Mouse (Mus musculus) ovary, postnatal 14 days (tissue): ENCODE measurements around the gene Cd99l2.

Experiments
- DNase-seq: peaks from one replicate; pipeline ENCODE4 v3.0.0; 2022; ENCODE audit warnings: low spot score

Gene Cd99l2

DNA sequence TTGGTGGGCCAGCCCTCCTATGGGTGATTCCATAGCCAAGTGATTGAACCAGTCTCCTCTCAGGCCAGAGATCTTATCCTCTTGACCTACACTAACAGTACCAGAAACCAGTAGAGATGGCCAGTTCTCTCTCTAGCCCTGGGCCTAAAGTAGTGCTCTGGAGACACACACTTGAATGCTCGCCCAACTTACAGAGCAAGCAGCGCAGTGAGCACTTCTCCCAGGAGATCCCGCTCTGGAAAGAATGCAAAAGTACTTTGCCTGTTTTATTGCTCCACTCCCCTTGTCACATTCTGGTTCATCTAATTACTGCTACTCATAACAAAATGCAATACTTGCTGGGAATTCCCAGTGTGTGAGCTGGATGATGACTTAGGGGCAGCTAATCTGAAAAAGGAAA, 25.2 kb downstream of the Cd99l2 start:
- DNase-seq, result no peak

GRCm38 (mm10) chrX:71465417-71465816, 27.2 kb downstream of the Cd99l2 start:
- no peak for DNase-seq

DNA sequence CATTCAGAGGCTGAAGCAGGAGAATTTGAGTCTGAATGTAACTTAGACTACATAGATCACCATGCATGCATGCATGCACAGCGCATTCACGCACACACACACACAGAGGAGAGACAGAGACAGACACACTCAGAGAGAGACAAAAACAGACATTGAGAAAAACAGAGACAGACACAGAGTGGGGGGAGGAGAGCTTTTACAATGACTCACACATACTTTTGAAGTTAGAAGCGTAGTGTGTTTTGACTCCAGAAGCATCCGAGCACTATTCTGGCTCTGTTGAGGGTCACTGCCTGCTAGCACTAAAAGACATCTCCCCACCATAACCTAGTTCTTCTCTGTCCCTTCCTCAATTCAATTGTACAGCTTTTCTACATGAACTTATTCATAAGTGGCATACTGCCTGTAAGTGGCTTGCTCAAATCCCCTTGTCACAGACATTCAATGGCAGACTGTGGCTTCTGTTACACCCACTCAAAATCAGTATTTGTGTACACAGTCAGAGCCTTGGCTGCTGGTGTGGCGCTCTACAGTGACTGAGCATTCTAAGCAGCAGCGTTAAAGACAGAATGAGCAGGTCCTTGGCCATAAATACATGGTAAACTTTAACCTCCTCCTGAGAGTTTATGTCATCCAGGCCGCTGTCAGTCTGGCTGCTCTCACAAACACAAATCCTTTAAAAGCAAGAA, 28.4 kb downstream of the Cd99l2 start:
- no peak for DNase-seq

DNA sequence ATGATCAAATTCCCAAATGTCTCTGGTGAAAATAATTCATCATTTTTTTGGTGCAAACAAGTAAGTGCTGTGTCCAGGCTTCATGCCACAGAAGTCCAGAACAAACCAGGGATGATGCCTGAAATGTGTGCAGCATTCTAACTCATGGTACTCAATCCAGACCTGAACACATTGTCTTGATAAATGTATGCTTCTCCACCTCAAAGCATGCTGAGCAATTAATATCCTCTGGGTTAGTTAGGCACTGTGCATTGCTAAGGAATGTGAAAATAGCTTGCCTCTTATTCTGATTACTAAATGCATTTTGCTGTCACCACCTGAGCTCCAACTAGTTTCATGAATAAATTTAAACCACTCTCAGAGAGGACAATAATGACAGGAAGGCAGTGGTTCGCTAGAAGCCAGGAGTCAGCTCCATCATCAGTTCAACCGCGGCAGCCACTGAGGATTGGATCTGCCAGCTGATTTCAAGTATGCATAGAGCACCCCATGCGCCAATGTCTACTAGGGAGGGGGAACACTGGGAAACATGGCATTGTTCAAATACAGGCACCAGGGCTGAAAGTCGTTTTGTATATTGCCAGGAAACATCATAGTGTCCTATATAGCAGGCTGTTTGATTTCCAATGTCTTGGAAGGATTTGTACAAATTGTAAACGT, 36.4 kb downstream of the Cd99l2 start:
- DNase-seq, result no peak

- DNase-seq, result no peak
Measured at GRCm38 (mm10) chrX:71442916-71443315, 49.7 kb downstream of the Cd99l2 start.

GRCm38 (mm10) chrX:71439473-71439872, 53.2 kb downstream of the Cd99l2 start:
- no peak for DNase-seq

GRCm38 (mm10) chrX:71435542-71435941, 57.1 kb downstream of the Cd99l2 start:
- no peak for DNase-seq

GRCm38 (mm10) chrX:71434860-71435259, 57.8 kb downstream of the Cd99l2 start:
- DNase-seq, result no peak

DNA sequence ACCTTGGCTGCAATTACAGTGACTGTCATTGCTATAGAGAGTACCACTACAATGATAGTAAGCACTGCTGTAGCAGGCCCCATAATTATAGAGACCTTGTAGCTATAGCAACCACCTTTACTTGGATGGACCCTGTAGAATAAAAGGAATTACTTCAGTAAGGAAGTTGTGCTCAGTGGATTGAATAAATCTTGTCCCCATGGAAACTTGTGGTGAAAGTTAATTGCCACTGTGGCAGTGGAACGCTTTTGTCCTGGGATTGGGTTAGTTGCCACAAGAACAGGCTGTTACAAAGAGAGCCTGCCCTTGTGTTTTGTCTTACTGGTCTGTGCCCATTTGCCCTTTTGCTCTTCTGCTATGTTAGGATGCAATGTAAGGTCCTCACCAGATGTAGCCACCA, 58.2 kb downstream of the Cd99l2 start:
- no peak for DNase-seq

- DNase-seq, result no peak
Measured at GRCm38 (mm10) chrX:71430900-71431299, 61.7 kb downstream of the Cd99l2 start.

GRCm38 (mm10) chrX:71427491-71427890, 65.2 kb downstream of the Cd99l2 start:
- DNase-seq, result no peak

- peak; percentile 71 for DNase-seq
Measured at GRCm38 (mm10) chrX:71425746-71426519, 66.7 kb downstream of the Cd99l2 start.

DNA sequence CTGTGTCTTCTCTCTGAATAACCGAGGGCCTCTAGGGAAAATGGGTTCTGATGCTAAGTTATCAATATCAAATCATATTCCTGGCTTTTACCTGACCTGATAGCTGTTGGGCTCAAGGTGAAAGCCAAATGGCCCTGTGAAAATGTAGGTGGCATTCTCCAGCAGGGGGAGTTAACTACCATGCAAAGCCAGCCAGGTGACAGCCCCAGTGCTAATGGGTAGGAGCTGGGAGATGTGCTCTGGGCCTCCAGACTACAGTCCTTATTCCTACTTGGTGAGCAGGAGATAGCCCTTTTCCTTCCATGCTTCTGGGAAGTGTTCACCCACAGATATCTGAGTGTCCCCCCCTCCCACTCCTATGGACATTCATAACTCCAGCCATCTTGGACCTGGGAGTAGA, 67.8 kb downstream of the Cd99l2 start:
- no peak for DNase-seq

- DNase-seq, result no peak
Measured at GRCm38 (mm10) chrX:71413616-71414015, 79.0 kb downstream of the Cd99l2 start.

GRCm38 (mm10) chrX:71412776-71413175, 79.9 kb downstream of the Cd99l2 start:
- DNase-seq, result no peak

GRCm38 (mm10) chrX:71408386-71408785, 84.3 kb downstream of the Cd99l2 start:
- DNase-seq, result no peak

GRCm38 (mm10) chrX:71406290-71406689, 86.4 kb downstream of the Cd99l2 start:
- DNase-seq, result no peak

- no peak for DNase-seq
Measured at GRCm38 (mm10) chrX:71396326-71396725, 96.3 kb downstream of the Cd99l2 start.

DNA sequence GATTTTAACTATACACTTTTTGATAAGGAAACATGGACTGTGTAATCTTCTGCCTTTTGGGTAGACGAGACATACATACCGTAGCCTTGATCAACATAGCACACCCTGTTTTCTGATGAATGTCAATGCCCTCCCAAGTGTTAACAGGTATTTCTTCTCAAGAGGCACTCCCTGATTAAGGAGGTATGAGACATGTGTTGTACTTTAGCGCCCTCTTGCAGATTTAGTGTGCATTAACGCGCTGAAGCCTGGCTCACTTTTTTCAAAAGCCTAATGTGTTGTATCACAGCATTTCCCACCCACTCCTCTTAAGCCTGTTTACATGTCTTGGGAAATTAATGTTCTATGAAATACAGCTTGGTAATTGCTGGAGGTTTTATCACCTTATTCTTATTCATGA, 111.1 kb downstream of the Cd99l2 start:
- DNase-seq, result no peak

DNA sequence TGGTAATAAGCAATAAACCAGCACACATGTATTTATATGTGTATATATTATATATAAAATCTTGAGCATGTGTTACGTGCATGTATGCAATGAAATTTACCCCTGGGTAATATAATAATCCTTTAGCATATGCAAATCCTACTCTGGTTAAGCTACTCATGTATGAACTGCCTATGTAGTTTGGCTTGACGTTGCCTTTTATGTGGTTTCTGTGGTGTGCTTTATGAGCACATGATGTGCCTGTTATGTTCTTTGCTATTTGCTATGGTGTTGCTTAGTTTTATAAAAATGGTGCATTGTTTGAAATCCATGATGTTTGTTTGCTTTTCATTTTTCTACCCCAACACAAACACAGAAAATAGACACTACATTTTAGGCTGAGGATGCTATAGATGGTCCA, 114.2 kb downstream of the Cd99l2 start:
- DNase-seq, result no peak

GRCm38 (mm10) chrX:71376781-71377180, 115.9 kb downstream of the Cd99l2 start:
- DNase-seq, result no peak
